Mouse (Mus musculus) lung, postnatal 14 days (tissue): ENCODE measurements around the gene Pde11a.

Experiments used
- DNase-seq: peaks from one replicate; pipeline ENCODE4 v3.0.0; 2021

Gene Pde11a

DNA sequence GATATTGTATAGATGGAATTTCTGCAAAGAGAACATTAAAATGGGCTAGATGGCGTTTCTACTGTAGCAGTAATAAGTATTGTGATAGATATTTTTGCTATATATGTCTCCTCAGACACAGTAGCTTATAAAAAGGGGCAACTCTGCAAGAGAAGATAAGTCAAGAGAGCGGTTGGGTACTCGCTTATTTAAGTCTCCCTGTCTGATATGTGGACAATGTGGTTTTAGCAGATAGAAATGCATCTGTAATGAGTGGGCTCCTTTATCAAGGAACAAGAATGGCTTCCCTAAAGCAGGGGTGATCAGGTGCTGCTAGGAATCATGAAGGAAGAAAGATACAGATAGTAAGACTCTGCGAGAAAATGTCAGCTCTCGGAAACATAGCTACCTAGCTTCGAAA, 18.2 kb downstream of the Pde11a start:
- no peak for DNase-seq

- no peak for DNase-seq
These were observed 19.3 kb downstream of the Pde11a start for GRCm38 (mm10) chr2:76319231-76319630.

DNA sequence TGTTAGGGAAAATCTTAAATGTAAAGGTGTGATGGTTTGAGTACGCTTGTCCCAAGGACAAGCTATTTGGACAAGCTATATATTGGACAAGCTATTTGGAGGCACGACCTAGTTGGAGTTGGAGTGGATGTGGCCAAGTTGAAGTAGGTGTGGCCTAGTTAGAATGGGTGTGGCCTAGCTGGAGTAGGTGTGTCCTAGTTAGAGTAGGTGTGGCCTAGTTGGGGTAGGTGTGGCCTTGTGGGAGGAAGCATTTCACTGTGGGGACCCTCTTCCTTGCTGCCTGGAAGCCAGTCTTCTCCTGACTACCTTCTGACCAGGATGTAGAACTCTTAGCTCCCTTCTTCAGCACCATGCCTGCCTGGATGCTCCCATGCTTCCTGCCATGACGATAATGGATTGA, 50.9 kb downstream of the Pde11a start:
- DNase-seq: no peak

DNA sequence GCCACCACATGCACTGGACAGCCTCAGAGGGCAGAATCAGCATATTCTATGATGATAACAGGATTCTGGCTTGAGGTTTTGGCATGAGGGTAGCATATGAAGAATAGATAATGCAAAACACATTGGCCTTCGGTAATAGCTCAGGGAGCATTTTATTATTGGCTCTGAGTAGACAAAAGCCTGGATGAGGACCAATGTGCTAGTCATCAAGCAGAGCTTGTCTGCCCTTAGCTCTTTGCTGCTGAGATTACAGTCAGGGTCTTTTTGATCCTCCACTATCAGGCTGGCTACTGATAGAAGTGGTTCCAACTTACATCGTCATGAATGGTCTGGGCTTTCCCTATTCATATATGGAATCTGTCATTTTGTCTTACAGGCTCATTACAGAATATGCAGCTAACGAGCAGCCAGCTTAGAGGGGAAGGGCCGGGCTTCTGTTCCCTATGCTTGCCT, 52.3 kb downstream of the Pde11a start:
- DNase-seq: no peak

DNA sequence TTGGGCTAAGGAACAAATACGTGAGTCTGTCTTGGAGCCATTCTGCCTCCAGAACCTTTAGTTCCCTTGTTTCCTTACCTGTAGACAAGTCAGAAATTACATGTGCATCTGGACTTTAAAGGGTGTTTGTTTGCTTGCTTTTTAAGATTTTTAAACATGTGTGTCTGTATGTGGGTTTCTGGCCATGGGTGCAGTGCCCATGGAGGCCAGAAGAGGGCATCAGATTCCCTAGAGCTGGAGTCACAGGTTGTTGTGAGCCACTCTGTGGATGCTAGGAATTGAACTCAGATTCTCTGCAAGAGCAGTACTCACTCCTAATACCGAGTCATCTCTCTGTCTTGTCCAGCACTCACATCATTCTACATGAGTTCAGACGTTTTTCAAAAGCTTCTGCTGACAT, 53.4 kb downstream of the Pde11a start:
- no peak for DNase-seq

DNA sequence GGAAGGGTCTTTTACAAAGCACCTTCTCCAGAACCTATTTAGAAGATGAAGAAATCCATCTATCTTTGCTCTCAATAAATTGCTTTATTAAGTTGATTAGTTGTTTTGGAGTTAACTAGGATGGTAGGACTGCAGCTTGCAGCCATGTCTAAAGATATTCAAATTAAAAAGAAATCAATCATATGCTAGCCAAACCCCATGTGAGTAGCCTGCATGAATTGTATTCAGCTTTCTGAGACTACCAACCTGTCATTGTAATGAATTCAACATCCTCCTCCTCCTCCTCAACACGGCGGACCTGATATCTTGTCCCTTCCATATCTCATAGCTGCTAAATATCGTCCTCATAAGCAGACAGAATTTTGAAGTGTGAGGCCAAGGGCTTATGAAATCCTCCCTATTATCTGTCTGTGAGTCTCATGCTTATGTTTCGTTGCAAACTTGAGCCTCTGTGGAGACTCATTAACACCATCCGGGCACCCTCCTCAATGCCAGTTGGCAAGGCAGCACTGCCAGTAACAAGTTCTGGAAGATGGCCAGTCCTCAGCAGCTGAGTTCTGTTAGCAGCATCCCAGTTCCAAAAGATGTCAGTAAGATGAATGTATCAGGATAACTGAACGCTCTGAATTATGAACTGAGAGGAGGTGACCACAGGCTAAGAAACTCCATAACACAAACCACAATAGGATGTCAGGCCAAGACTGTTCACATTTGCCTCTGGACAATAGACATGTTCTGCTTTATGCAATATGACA, 55.0 kb downstream of the Pde11a start:
- DNase-seq: peak; percentile 25

GRCm38 (mm10) chr2:76269494-76269893, 69.1 kb downstream of the Pde11a start:
- no peak for DNase-seq

- DNase-seq: no peak
These were observed 71.2 kb downstream of the Pde11a start for GRCm38 (mm10) chr2:76267335-76267734.

GRCm38 (mm10) chr2:76266622-76267021, 72.0 kb downstream of the Pde11a start:
- no peak for DNase-seq

DNA sequence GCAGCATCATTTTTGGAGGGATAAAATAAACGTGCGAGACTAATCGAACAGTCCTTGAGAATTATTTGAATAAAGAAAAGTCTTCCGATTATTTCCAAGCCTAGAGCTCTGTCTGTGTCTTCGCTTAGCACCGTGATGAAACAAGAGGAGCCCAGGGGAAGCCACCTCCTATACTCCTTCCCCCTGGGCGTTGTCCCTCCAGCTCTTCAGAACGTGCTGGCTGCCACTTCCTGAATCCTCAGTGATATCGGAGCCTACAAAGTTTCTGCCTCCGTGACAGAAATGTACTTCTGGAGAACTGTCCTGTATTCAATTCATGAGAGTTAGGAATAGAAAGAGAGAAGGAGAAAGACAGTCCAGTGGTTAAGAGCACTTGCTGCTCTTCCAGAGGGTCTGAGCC, 74.3 kb downstream of the Pde11a start:
- no peak for DNase-seq

DNA sequence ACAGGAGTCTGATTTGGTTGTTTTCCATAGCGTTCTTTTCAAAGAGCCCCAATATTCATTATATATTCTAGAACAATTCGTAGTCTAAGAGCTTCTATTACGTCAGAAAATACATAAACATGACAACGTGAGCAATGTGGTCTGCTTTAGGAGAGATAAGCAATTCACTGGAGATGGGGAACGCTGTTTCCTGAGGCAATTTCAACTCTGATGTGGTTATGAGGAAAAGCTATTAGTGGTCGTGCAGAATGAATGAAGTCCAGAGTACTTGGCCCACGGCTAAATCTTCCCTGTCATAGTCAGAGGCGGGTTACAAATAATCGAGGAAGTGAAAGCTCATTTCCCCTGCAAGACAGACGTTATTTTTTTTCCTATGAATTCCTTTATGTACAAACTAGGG, 75.9 kb downstream of the Pde11a start:
- no peak for DNase-seq

- DNase-seq: peak; percentile 63
These were observed 83.7 kb downstream of the Pde11a start for GRCm38 (mm10) chr2:76254833-76255232.

GRCm38 (mm10) chr2:76251379-76251778, 87.2 kb downstream of the Pde11a start:
- no peak for DNase-seq

- DNase-seq: no peak
These were observed 90.3 kb downstream of the Pde11a start for GRCm38 (mm10) chr2:76248242-76248641.

DNA sequence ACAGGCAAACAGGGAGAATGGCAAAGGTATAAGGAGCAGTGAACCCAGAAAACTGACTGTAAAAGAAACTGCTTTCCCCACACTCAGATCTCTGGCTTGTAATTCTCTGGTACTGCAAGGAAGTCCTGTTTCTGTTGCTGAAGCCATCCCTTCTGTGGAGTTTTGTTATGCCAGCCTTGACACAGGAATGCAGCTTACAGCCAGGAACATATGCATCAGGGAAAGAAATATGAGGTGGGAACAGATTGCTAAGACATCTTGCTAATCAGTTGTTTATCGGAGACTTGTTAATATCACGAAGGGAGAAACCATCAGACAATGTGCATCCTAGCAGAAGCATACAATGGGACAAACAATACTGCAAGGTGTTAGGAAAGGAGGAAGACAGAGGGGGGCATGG, 99.4 kb downstream of the Pde11a start:
- no peak for DNase-seq

DNA sequence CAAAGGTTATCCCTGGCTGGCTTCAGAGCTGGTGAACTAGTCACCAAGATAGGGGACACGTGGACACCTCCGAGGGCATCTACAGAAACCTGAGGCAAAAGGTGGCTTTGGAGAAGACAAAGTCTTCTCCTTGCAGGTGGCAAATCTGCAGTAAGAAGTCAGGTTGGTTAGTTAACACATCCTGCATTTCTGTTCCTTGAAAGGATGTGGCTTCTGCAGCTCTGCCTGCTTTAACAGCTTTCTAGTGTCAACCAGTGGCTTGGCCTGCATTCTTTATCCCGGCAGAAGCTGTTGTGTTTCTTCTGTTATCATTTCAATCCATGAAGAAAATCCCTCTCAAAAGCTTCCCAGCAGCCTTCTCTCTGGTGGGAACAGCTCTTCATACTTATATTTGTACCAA, 100.1 kb downstream of the Pde11a start:
- DNase-seq: no peak

DNA sequence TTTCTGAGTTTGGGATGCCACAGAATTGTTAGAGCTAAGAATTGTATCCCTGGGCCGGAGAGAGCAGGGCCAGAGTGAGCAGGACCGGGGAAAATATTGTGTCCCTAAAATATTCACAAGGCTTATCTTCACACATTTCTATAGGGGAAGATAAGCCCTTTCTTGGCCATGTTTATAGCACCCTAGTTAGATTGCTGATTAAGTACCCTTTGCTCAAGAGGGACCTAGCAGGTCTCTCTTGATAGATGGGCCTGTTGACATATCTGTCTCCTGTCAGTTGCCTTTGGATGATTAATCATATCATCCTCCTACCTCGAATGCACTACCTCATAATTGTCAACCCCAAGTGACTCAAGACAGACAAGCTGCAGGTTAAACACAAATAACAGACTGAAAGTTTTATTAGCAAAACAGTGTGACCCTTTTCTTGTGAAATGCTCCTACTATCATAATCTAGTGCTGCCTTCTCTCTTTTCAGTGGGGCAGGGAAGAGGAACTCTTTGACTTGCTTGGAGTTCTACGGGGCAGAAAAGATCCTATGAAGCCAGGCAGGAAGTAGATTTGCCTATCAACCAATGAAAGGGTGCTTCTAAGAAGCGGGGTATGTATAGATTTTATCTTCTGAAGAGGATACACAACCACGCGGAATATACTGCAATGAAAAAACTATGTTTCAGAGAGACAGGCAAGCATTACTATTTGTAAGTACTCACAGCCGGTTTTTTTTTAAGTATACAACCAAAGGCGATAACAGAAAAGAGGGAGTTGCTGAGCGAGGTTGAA, 100.7 kb downstream of the Pde11a start:
- no peak for DNase-seq

GRCm38 (mm10) chr2:76220364-76221108, 118.0 kb downstream of the Pde11a start:
- no peak for DNase-seq

- DNase-seq: no peak
These were observed 119.0 kb downstream of the Pde11a start for GRCm38 (mm10) chr2:76219540-76219939.

DNA sequence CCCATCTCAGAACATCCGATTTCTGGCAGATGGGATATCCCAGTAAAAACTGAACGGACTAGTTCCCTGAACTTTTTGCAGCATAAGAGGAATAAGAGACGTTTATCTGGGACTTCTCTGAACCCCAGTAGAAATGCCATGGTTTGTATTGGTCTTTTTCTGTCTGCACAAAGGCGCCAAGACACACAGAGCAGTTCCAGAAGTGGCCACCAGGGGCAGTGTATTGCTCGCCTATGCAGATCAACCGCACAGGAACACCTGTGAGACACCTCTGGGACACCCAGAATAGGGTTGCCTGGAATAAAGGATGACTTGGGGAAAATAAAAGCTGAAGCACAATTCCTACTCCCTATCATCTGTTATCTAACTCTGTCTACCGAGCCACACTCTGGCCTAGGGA, 122.4 kb downstream of the Pde11a start:
- peak; percentile 31 for DNase-seq

DNA sequence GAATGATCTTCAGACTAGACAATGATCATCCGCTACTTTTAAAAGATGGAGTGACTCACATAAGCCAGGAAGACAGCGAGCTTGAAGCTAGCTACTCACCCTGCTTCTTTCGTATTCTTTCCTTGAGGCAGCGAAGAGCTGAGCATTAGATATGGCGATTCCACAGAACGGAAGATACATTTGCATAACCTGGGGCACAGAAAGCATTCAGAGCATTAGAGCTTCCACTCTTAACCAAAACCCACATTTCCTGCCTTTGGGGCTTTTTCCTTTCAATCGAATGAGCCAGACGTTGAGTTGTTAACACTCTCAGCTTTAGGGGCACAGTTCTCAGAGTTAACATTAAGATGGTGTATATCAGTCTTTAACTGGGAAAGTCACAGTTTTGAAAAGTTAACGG, 123.4 kb downstream of the Pde11a start:
- no peak for DNase-seq

- DNase-seq: no peak
These were observed 153.4 kb downstream of the Pde11a start for GRCm38 (mm10) chr2:76185126-76185525.

GRCm38 (mm10) chr2:76162822-76163221, 175.8 kb downstream of the Pde11a start:
- DNase-seq: no peak

- DNase-seq: no peak
These were observed 179.6 kb downstream of the Pde11a start for GRCm38 (mm10) chr2:76158973-76159372.
